Mouse (Mus musculus) thymus, postnatal 14 days (tissue): ENCODE measurements around the gene Sp3.
"Not testable (repeated sequence)": the region's sequence is repeated elsewhere in the genome, so short reads cannot be mapped to it uniquely, and the experiment has no call there.

Experiments used
- DNase-seq: peaks from one replicate; pipeline ENCODE4 v3.0.0; 2021

Gene Sp3

DNA sequence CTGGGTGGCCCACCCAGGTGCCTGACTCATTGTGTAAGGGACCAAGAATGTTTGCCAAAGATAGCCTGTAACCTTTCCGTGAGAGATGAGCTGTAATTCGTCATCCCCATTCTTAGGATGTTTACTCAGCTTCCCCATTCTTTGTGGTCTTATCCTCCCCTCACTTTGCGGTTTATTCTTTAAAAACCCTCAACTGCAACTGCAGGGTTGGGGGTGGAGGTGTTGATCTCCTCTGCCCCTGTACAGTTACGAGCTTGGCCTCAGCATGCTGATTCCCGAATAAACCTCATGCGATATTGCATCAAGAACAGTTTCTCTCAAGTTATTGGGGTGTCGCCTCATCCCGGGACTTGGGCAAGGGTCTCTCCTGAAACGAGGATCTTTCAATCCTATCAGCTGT, 8.7 kb upstream of the Sp3 start:
- DNase-seq: not testable (repeated sequence)

DNA sequence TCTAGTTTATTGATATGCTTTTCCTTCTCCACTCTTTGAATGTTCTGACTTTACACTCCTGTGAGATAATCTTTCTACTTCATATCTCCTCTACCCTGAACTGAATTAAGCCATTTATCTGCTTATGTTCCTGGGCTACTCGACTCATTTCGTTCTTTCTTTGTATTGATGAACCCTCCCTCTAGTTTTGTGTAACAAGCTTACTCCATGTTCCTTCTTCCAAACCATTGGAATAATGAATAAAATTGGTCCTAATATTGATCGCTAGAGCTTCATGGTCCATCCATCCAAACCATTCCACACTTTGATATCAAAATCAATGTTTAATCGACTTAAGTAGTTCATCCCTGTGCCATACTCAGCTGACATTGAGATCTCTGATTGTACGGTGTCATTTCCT, 6.4 kb upstream of the Sp3 start, which contains the start of gene Gm11084:
Gene Gm11084, minus strand, starts transcription at position 101 of the 400 bp plus-strand sequence.
- no peak for DNase-seq

DNA sequence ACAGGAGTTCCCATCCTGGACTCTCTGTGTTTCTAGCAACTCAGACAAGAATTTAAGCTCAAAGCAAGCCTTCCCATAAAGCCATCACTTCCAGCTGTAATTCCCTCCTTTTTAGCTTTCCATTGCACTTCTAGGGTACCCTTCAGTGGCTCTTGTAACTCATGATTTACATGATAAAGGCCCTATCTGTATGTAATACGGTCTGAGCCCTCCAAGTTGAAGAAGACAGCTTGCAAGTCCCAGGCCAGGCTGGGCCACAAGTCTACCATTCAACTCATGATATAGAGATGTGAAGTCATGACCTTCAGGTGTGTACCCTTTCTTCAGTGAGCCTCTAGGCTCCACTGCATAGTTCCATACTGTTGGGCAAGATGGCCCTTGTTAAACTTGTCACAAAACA, 5.3 kb upstream of the Sp3 start:
- DNase-seq: no peak

DNA sequence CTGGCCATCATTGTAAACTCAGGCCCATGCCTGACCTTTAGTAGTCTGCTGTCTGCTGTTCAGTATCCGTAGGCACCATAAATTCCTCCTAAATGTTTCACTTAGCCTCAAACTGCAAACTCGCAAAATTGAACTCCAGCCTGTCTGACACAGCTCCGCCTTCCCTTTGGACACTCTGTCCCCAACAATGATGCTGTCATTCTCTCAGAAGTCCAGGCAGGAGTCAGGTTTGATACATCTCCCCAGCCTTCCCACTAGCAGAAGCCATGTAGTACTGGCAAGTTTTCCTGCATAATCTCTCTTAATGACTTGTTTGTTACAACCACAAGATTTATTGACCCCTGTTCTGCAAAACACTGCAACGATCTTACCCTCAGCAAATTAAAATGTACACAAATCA, 4.6 kb upstream of the Sp3 start:
- no peak for DNase-seq

DNA sequence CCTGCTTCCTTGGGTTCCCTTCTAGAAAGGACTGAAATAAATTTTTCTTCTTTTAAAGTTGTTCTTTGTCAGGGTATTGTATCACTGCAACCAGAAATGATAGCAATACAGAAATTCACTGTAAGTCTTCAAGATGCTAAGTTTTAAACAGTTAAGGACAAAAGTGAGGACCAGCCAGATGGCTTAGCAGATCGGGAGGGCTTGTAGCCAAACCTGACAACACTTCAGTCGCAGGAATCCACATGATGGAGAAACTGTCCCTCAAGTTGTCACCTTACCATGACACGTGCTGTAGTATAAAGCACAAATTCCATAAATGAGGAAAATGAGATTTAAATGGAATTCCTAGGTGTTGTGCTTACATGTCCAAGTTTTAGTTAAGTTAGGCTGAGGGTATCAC, 3.0 kb upstream of the Sp3 start:
- no peak for DNase-seq

DNA sequence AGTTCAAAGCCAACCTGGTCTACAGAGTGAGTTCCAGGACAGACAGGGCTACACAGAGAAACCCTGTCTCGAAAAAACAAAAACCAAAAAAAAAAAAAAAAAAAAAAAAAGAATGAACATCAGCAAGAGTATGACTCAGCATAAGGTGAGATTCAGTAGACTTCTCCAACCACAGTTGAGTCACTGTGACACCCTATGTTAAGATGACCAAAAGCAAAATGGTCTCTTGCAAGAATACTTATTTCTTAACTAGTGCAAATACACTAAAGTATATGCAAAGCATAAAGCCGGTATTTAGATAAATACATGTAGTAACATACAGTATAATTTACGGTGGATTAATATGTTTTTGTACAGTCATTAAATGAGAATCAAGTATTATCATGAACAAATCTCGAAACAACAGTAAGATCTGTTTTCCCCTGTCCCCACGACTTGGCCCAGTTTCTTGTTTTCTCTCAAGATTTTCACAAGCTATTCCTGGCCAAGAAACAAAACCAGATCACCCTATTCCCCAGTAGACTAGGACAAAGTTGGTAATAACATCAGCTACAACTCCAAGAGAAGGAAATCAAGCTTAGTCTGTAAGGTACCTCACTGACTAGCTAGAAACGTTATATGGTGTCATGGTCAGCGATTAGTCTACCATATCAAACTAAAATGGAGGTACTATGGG, 2.0 kb upstream of the Sp3 start:
- DNase-seq: no peak

DNA sequence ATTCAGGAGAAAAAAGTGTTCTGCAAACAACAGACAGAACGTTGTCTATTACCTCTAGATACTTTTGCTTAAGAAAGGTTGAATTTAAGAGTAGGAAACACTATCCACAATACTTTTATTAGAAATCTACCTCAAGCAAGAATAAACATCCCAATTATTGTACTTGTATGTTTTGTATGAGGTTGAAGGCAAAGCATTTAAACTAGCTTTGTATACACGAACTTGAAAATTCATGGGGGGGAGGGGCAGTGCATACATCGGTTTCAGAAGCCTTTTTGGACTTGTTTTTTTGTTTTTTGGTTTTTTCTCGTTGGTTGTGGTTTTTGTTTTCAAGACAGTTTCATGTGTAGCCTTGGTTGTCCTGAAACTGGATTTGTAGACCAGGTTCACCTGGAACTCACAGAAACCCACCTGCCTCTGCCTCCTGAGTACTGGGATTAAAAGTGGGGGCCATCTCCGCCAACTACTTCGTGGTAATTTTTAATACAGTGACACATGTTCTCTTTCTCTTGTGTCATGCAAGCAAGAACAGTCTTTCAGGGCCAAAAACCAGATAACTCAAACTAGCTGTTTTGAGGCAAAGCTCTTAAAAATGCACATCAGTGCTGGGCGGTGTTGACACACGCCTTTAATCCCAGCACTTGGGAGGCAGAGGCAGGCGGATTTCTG, 1.3 kb upstream of the Sp3 start:
- DNase-seq: no peak

DNA sequence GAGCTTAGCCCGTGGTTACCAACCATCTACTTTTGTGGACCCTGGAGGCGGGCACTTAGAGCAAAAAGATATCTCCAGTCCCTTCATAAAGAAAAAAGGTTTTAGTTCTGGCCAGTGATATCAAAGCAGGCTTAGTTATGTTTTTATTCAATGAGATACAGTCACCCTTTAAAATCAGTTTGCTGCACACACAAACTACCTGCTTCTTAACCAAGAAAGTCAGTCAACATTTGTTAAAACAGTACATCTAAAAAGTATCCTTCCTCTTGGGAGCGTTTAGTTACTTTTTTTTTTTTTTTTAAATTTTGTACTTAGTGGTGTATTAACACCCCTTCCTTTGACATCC, 802 bp upstream of the Sp3 start:
- DNase-seq: no peak

DNA sequence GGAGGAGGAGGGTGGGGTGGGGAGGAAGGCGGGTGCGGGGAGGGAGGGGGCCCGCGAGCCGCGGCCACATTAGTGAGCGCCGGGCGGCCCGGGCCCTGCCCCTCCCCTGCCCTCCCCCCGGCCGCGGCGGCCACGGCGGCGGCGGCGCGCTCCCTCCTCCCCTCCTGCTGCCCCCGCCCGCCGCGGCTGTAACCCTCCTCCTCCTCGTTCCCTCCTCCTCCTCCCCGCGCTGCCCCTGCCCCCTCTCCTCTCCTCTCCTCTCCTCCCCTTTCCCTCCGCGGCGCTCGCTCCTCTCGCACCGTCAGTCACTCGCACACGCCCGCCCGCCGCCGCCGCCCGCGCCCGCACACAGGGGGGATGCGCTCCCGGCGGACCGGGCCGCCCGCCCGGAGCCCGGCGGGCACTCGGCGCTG, 581 bp downstream of the Sp3 start:
- DNase-seq: peak; percentile 93

DNA sequence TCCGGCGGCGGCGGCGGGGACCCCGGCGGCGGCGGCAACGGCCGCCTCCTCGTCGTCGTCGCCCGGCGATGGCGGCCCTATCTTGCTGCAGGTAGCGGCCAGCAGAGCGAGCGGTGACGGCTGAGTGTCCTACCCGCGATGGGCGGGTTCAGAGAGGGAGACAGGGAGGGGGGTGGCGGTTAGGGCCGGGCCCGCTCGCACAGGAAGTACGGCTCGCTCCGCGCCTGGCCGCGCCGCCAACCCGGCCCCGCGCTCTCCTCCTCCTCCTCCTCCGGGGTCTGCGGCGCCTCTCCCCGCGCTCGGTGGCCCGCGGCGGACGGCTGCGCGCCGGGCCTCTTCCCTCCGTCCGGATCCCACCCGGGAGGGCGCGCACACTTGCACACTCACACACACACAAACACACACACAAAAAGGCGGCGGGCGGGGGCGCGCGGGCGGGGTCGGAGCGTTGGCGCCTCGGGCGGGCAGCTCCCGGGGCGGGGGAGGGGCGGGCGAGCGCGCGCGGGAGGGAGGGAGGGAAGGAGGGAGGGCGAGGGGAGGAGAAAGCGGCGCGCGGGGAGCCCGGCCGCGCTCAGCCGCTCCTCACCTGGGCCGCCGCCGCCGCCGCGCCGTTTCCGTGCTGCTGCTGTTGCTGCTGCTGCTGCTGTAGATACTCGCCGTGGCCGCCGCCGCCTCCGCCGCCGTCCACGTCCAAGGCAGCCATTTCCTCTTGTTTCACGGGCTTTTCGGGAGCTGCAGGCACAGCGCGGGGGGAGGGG, 1.2 kb downstream of the Sp3 start:
- peak; percentile 92 for DNase-seq

DNA sequence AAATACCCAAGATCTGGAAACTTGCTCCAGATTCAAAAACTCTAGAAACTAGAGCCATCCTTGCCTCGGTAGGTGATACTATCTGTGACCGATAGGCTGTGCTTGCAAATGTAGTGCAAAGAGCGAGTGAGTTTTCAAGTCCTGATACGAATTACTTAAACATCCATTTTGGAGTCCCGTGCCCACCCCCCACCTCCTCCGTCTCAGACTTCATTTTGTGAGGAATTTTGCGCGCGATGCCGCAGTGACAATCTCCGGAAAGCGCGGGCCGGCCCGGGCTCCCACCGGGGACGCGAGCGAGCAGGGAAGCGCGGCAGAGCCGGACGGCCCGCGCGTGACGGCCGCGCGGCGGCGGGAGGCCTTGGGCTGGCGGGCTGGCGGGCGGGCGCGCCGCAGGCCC, 1.8 kb downstream of the Sp3 start:
- peak; percentile 69 for DNase-seq

DNA sequence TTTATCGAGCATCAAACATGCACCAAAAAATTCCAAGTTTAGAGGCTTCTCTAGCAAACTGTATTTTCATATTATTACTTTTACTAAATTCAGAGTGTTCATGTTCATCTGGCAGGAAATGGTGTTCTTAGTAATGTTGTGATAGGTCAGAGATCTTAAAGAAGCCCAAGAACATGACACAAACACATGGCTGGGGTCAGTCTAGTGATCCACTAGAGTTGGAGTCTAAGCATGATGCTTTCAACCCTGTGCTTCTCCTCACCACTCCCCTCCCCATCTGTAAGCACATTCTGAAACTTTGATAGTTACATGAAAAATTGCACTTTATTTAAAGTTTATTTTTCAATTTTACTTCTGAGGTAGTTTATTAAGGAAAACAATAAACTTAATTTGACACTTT, 3.0 kb downstream of the Sp3 start:
- DNase-seq: no peak

DNA sequence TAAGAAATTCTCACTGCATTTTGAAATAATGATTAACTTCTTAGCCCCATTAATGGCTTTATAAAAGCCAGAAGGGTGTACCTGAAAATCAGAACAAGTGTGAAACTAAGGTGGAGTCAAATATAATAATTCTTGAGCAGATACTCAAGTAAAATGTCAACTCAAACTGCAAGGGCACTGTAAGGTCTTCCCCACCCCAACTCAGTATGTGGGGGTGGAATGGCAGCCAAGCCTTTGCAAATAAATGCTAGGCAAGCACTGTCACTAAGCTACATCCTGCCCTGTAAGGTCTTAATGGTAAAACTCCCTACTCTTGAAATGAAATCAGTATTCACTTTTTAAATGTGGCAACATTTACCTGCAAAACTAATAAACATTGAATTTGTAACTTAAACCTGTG, 4.2 kb downstream of the Sp3 start:
- DNase-seq: no peak

DNA sequence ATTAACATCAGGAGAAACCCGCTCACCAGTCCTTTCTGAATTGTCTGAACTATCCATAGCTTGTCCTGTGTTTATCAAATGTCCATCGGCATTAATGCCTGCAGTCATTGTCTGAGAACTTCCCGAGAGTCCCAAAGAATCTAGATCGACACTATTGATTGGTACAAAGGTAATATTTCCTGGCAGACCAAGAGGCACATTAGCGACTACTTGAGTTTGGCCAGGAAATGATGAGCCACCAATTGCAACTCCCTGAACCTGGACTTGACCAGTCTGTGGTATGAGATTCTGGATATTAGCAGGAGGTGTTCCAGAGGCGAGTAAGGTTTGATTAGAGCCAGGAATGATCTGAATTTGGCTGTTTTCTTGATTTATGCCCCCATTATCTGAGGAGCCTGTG, 9.4 kb downstream of the Sp3 start:
- DNase-seq: no peak

DNA sequence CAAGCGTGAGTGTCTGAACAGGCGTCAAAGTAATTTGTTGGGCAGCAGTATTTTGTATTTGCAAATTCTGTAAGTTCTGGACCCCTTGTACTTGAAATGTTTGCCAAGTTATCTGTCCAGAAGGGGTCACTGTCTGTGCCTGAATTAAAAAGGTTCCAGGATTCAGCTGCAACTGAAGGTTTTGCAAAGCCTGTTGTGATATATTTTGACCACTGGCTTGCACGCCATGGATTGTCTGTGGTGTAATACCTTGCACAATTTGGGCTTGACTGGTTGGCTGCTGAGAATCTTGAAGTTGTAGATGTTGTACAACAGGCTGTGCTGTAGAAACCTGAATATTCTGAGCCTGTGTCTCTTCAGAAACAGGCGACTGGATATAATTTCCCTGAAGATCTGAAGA, 9.9 kb downstream of the Sp3 start:
- no peak for DNase-seq

DNA sequence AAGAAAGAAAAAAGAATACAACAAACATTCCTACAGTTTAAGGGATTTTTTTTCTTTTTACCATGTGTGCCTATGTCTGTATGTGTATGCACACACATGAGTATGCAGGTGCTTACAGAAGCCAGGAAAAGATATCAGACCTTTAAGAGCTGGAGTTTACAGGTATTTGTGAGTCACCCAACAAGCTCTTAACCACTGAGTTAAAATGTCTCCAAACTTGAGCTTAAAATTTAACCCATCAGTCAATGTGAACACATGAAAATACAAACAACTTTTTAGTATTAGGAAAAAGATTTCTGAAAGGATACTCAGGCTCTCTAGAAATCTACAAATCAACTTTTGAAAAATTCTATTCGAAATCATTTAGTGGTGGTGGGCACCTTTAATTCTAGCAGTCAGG, 11.7 kb downstream of the Sp3 start:
- DNase-seq: no peak

DNA sequence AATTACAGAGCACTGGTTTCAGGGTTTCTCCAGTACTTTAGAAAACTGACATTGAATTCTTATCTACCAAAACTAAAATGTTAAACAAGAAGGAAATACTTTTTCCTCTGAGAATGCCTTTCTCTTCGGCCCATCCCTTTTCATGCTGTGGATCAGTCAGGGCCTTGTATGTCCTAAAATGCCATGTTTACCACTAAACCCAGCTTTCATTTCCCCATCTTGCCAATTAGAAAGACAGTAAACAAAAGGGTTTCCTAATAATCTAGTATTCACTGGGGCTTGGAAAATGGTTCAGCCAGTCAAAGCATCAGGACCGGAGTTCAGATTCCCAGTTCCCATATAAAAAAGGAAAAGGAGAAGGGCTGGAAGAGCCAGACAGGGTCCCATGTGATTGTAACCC, 14.8 kb downstream of the Sp3 start:
- DNase-seq: no peak

DNA sequence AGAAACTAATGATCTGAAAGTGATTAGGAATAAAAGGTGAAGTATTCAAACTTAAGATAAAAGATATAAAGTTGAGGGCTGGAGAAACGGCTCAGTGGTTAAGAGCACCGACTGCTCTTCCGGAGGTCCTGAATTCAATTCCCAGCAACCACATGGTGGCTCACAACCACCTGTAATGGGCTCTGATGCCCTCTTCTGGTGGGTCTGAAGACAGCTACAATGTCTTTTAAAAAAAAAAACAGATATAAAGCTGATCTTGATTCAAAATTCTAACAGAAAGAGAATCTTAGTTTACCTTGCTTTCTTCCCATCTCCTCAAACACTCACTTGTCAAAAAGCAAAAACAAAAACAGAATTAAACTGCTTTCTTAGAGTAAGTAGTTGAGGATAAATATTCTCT, 23.8 kb downstream of the Sp3 start:
- DNase-seq: no peak

DNA sequence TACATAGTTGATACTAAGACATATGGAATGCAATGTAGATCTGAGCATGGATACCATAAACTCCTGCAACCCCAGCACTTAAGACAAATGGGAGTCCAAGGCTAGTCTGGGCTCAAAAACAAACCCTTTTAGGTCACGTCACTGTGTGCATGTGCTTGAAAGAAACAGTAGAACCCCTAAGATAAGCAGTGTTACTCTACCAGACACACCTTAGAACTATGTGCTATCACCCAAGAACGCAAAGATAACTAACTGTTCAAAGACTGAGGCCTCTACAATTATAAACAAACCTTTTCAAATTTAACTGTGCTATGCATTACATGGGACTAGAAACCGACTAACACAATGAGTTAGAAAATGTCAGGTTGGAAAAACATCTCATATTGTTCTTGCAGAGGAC, 27.3 kb downstream of the Sp3 start:
- no peak for DNase-seq

DNA sequence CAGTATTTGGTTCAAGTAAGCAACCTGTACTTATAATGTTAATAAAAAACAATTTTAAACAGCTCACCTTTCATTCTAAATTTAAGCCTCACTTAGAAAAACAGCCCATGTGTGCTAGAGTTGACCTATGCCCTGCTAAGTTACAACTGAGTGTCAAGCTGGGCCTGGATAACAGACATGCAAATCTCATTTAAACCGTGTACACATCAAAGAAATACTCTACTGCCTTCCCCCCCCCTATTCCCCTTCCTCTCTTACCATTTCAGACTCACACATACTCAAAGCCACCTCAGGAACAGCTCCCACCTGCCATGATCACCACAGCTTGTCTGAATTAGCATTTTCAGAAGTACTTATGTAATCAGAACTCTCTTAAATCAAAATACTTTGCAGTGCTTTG, 44.3 kb downstream of the Sp3 start:
- DNase-seq: no peak

DNA sequence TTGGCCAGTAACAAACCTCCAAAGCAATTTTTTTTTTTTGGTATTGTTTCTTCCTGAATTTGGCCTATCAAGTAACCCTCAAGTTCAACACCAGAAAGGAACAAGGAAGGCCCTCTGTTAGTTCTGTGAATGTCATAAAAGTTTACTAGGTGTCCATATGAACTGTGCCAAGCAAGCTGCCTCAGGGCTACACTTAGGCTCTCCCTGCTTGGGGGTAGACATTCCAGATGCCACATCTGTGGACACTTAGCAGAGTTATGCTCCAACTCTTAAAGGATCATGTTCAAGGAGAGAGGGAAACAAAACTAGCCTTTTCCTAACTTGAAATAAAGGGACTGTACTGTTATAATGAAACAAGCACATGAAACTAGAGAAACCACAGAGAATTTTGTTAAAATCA, 48.1 kb downstream of the Sp3 start:
- no peak for DNase-seq

DNA sequence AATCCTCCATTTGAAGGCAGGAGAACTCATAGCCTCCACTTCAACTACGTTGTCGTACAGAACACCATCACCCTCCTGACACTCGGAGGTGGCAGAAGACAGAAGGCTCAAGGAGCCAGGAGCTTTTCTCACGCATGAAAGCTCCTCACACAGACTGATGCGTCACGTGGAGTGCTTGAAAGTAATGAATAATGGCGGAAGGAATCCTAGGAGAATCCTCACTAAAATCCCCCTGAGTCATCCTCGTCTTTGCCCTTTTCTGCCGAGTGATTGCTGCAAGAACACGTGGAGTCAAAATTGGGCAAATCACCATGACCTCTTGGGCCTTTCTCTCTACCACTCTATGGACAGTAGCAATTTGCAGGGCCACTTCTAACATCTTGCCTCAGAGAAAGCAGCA, 55.3 kb downstream of the Sp3 start:
- no peak for DNase-seq

DNA sequence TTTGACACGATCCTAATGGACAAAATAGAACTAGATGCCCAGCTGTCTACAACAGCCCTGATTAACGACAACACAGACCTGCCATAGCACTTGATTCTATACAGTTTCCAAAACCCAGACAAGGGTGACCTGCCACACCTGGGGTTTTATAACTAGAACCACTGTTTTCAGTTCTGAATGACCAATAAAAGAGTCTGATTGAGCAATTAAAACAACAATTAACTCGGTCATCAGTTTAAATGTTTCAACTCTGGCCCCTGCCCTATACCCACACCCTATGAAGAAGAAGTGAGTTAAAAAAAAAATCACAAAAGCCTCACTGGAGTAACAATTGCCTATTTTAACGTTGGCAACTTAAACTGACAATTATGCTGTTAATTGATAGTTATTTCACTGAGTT, 64.1 kb downstream of the Sp3 start:
- DNase-seq: no peak

DNA sequence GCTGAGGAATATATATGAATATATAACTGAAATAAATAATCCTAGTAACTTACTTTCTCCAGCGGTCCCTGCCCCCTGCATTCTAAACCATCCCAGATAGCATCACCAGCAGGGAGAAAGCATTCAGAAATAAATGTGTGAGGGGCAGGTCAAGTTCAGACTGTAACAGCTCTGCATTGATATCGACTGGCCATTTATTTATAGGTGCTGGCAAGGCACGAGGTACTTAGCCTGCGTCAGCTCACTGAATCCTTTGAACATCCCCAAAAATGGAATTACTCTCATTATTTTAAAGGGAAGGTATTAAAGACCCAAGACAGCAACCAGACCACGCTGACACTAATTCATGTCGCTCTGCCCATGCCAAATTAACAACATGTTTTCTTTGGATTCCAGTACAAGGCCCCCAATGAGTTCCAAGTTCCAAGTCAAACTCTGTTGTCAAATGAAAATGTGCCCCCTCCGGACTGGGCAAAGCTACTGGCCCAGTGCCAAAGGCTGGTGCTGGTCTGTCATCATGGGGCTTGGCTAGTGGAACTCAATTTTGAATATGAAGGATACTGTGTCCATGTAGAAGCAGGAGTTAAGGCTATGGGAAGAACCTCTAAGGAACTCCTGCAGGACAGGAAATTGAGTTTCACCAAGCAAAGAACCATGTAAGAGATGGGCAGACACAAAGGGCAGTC, 64.9 kb downstream of the Sp3 start:
- DNase-seq: no peak
